Mouse (Mus musculus) bone marrow, adult 2 months (tissue): ENCODE measurements around the gene Vgll3.

ENCODE experiments used
- CTCF ChIP-seq: fragments of 200-500 bp; IDR thresholded peaks from 2 replicates; pipeline ENCODE4 v1.5.1; 2011; ENCODE audit warnings: low read length, control low read depth; ENCODE audit not compliant: control insufficient read depth, insufficient read depth
- POLR2A ChIP-seq: fragments of 200-500 bp; IDR thresholded peaks from 2 replicates; pipeline ENCODE4 v1.6.1; 2011; ENCODE audit warnings: low read depth, mild to moderate bottlenecking, control low read depth, low read length, borderline replicate concordance; ENCODE audit not compliant: control insufficient read depth

DNA sequence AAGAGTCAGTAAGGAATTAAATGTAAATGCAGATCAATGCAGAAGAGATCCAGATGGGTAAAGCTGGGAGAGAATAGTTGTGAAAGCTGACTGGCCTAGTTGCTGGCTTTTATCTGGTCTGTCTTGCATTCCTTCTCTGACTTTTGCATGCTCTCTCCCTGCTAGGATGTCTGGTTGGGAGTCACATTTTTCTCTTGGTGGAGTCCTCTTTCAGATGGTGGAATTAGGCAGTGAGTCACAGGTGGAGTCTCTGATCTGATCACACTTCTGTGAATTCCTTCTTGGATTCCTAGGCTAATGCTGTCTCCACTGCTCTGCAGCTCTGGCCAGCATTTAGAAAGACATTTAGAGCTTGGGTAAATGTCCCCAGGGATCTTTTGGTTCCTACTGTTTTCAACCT lies 49.1 kb upstream of the Vgll3 start:
- no peak for TF ChIP-seq POLR2A
- no peak for TF ChIP-seq CTCF
